Mouse (Mus musculus): ENCODE data around the gene Olfr370. TPM values are rescaled to one million over a fixed set of nuclear protein-coding genes. Genes with fewer than 3 reads are reported as not detected.

Gene Olfr370
- total RNA-seq, 2 experiments from 2014 or later, result not detected

DNA sequence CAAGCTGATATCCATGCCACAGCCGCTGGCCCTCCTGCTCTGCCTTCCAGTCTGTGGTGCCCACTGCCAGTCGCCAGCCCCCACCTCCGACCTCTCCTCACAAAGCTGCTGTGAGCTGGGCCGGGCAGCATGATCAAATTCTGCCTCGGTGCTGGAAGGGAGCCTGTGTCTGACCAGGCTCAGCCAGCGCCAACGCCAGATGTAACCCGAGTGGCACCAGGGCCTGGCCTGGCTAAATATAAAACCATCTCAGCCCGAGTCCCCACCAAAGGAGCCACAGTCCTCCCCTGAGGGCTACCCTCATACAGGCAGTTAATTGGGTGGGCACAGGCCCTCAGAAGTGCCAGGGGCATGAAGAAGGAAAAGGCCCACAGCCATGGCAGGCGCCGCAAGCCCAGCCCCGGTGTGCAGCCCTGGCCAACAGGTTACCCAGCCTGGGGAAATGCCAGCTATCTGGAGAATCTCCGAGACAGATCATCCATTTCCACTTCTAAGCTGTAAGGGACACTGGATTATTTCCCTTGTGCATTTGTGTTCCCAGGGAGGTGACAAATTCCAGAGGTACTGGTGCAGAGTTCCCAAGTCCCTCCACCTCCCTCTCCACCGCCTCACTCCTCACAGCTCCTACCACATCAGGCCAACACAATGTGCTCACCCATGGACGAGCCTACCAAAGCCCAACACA, 39.2 kb downstream of the Olfr370 start:
- DNase-seq, result peak; percentile 66
- intact Hi-C loops (cut with DNase I; ENCODE audit: low total_unique reads), result no loop called here

DNA sequence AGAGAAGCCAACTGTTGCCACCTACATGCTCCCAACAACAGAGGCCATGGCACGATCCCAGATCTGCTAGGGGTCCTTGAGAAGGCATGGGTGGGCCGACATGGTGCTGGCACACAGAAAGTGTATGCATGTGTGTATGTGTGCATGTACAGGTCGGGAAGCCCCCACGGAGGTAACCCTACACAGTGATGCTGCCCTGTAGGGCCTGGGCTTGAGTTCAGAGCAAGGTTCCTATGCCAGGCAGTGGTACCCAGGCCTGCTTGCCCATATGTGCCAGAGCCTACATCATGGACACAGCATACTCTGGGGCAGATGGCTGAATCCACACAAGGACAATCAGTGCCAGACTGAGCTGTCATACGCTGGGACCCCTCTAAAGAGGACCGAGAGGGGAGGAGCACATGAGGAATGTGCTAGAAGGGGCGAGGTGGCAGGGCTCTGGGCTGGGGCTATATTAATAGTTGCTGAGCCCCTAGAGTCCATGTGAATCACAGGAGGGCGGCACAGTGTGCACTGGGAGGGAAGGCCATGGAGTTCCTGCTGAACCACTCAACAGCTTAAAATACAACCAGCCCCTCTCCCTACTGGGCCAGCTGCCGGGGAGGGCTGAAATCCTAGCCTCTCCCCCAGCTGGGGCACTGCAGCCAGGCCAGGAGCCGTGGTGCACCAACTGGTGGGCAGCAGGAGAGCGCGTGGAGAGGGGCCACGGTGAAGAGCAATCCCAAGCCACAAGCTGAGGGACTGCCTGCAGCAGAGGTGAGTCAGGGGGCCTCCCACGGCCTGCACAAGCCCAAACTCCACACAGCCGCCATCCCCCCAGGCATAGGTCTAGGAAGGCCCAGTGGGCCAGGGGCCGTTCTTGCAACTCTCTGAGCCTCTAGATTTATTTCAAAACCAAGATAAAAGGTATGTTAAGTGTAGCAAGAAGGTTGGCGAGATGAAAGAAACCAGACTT, 40.3 kb downstream of the Olfr370 start:
- intact Hi-C loops (cut with DNase I; ENCODE audit: low total_unique reads), result no loop called here
- peak; percentile 67 for DNase-seq

DNA sequence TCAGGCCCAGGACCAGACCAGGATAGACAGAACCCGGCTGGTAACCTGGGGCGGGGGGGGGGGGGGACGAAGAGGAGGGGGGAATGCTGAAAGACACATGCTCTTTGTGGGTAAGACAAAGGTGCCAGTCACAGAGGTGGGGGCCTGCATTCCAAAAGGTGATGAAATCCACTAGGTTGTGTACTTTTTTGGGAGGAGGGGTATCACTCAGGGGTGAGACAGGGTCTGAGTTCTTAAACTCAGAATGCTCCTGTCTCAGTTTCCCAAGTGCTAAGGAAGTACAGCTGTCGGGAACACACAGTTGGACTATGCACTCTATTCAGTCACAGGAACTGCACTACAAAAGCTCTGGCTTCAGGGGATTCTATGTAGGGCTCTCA, 40.9 kb downstream of the Olfr370 start:
- no peak for DNase-seq

DNA sequence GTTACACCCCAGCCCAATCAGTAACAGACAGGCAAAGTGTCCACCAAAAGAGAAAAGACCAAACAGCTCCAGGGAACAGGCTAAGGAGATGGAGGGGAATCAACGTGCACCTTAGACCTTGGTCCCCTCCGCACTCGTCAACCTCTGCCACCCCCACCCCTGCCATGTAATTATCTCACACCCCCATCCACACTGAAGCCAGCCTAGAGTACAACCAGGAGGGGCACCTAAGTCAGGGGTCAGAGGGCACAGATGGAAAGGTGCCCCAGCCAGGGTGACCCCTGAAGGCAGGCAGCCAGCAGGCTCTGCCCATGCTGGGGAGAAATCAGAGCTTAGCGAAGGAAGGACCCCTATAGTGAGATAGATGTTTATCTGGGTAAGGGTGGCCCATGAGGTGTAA, 41.3 kb downstream of the Olfr370 start:
- DNase-seq, result no peak
- intact Hi-C loops (cut with DNase I; ENCODE audit: low total_unique reads), result no loop called here

More for the DNA sequence above, 40.9 kb downstream of the Olfr370 start:
- intact Hi-C loops (cut with DNase I; ENCODE audit: low total_unique reads), result no loop called here

DNA sequence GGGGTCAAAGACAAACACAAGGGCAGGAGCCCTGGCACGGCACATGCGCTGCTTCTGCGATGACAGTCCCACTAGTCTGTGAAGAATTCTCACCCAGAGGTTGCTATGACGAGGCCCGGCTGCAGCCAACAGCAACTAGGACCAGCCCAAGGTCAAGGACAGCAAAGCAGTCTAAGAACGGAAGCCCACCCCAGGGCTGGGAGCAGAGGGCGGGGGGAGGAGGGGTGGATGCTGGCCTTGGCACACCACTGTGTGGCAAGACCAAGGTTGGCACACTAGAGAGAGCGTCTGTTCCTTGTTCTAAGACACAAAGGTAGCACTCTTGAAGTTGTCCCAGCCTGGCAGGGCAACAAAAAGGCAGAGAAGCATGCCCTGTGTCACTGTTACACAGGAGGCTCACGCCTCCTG, 41.8 kb downstream of the Olfr370 start:
- intact Hi-C loops (cut with DNase I; ENCODE audit: low total_unique reads), result no loop called here
- DNase-seq, result no peak

DNA sequence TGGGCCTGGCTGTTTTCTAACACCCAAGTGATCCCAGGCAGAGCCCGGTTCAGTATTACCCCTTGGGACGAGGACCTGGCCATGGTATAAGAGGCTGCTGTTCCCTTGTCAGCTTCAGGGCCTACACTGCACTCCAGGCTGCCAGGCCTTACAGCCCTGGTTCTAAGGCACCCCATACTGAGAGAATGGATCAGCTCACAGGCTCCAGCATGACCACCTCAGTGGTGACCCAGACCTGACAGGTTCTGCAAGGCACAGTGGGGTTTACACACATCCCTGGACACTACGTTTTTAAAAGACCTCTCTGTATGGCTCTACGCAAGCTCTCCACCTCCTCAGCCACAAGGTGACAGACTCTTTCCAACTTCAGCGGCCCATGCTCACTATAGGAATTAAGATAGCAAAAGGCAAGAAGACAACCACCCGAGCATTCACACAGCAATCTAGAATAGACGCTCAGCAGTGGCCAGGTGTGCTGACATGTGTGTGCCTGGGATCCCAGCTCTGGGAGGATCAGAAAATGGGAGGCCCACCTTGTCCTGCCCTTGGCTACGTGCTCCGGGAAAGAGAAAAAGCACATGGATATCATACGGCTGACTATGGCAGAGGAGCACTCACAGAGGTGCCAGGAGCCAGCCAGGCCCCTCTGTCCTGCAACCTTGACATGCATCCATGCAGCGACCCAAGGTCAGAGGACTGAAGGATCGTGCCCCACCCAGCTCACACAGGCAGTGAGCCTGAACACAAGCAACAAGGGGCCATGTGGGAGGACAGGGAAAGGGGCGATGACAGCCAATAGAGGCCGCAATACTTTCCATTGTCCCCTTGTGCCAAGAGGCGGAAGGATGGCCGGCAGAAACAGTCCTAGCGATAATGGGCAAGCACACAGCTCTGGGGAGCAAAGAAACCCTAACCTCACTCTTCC, 42.8 kb downstream of the Olfr370 start:
- DNase-seq, result no peak
- intact Hi-C loops (cut with DNase I; ENCODE audit: low total_unique reads), result no loop called here

DNA sequence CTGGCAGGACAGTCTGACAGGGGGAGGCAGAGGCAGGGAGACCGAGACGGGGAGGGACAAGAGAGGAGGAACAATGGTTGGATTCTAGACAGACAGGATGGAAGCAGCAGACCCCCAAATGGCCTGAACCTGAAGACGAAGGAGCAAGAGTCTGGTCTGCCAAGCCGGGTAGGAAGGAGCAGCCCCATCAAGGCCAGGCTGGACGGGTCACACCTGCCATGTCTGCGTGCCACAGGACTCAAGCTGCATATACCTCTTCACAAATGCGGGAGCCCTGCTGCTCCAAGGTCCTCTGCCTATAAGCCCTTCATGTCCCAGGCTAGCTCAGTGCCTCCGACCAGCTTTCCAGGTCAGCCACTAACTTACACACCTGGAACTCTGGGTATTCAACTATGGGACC, 44.1 kb downstream of the Olfr370 start:
- intact Hi-C loops (cut with DNase I; ENCODE audit: low total_unique reads), result no loop called here
- no peak for DNase-seq

DNA sequence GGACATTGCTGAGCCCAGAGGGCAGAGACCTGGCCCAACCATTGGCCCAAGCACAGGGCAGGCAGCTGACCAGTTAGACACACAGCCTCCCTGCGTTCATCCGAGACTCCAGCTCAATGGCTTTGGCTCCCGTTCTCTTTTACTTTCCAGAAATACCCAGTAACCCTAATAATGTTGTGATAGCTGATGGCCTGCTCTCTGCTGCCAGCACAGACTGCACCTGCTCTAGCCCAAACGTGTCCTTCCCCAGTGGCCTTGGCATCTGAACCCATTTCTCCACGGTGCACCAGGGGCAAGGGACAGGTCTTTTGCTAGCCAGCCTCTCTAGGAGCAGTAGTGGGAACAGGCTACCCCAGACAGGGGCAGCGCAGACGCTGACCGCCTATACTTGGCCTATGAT, 45.2 kb downstream of the Olfr370 start:
- DNase-seq, result no peak
- intact Hi-C loops (cut with DNase I; ENCODE audit: low total_unique reads), result no loop called here

DNA sequence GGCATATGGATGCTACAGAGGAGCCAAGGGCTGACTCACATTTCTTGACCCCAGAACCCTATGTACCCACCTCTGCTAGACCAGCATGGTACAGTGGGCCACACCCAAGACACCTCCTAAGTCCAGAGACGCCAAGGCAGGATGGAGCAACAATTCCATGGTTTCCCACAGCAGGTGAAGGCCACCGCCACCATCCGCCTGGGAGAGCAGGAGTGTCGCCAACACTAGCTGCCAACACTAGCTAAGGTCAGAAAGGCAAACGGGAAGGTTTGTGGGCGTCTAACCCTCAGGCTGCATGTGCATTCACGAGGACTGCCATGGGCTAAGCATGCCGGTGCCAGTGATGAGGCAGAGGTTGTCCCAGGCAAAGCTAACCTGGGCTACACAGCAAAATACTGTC, 46.6 kb downstream of the Olfr370 start:
- intact Hi-C loops (cut with DNase I; ENCODE audit: low total_unique reads), result no loop called here
- peak; percentile 2 for DNase-seq

DNA sequence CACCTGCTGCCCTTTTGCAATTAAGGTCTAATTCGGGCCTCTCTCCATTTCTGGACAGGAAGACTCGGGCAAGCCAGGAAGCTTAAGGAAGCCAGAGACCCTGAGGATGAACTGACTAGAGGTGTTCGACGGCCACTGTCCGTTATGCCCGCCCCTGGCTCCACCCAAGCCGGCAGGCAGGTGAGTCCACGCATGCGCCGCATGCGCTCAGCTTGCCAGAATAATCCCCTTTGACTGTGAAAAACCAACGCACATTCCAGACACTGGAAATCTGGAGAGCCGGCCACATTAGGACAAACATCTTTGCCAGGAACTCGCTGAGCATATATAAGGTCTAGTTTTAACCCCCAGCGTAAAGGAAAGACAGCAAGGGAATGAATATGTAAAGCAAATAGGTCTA, 47.7 kb downstream of the Olfr370 start:
- no peak for DNase-seq
- intact Hi-C loops (cut with DNase I; ENCODE audit: low total_unique reads), result no loop called here

DNA sequence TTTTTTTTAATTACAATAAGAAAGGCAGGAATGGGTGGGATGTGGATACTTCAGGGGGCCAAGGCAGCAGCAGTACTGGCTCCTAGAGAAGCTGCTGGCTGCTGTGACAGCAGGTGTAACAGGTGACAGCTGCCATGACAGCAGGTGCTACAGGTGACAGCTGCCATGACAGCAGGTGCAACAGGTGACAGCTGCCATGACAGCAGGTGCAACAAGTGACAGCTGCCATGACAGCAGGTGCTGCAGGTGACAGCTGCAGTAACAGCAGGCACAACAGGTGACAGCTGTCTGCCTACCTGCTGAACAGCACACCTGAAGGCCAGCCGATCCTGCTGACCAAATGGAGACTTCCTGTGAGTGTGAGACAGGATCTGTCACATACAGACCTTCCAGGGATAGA, 49.2 kb downstream of the Olfr370 start:
- DNase-seq, result no peak
- intact Hi-C loops (cut with DNase I; ENCODE audit: low total_unique reads), result no loop called here

DNA sequence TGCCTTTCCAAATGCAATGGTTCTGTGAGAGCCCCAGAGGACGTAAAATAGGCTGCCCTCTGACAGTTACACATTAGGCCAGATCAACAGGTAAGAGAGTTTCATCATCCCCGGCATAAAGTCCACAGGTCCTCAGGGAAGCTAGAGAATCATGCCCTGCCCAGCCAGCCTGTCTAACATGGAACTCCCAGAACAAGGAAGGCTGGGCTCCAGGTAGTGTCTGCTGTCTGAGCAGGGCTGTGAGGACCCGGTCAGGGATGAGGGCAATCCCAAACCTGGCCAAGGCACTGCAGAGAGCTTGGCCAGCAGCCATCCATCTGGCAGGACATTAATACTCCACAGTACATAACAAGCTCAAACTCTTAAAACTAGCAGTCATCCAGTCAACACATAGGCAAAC, 49.8 kb downstream of the Olfr370 start:
- intact Hi-C loops (cut with DNase I; ENCODE audit: low total_unique reads), result no loop called here
- no peak for DNase-seq

DNA sequence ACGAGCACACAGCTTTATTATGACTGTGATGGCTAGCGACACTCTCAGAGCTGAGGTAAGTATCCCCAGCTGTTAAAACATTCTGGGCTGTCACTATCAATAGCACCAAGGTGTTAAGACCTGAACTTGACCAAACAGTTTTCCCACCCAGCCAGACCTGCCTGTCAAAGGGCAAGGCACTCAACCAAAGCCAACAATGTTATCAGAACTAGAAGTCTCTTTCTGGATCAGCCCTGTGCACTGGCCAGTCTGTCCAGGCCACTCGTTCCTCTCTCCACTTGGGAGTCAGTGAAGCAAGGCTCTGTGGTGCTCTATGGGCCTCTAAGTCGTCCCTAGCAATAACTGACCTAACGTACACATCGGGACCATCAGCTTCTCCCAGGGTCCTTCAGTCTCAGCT, 52.1 kb downstream of the Olfr370 start:
- no peak for DNase-seq
- intact Hi-C loops (cut with DNase I; ENCODE audit: low total_unique reads), result no loop called here

DNA sequence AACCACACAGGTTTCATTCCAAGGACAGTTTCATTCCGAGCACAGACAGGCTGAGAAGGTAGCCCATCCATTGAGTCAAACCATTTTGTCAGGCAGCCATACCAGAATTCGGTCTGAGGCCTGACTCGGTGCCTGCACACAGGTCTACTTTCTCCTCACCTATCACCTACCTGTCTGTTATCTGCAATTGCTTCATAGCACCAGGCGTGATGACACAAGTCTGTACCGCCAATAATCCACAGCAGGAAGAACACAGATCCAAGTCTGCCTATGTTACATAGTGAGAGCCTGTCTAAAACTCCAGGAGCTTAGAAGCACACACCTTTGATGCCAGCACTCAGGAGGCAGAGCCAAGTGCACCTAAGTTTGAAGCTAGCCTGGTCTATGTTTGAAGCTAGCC, 53.3 kb downstream of the Olfr370 start:
- intact Hi-C loops (cut with DNase I; ENCODE audit: low total_unique reads), result no loop called here
- DNase-seq, result no peak

DNA sequence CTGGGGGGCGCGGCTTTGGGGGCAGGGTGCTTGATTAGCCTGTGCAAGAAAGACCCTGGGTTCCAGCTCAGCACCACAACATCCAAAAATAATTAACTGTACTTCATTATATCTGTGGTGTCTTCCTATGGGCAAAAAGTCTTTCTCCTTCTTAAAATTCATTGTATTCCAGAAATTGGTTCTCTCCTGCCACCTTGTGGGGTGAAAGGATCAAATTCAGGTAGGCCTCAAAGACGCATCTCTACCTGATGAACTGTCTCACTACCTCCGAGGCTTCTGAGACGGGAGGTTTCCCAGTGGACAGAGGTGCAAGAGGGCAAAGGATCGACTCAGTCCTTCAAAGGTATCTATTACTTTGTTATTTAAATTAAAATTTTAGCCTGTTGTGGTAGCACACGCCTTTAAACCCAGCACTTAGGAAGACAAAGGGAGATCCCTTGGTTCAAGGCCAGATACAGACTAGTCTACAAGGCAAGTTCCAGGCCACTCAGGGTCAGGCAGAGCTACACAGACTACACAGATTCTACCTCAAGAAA, 55.0 kb downstream of the Olfr370 start:
- intact Hi-C loops (cut with DNase I; ENCODE audit: low total_unique reads), result no loop called here
- no peak for DNase-seq

DNA sequence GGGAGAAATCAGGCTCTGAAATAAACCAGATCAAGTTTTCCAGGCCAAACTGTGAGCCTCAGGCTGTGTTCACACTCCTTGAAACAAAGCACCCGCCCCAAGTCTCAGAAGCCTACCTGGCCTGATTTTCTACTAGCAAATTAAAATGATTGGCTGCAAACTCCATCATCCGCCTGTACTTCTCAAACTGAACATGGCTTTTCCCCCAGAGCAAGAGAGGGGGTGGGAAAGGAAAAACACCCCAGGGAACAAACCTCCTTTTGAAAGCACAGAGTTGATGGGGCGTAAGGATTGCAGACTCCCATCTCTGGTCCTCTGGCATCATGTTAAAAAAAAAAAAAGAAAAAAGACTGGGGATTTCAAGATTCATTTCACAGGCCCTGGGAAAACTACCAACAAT, 57.1 kb downstream of the Olfr370 start:
- intact Hi-C loops (cut with DNase I; ENCODE audit: low total_unique reads), result no loop called here
- no peak for DNase-seq

DNA sequence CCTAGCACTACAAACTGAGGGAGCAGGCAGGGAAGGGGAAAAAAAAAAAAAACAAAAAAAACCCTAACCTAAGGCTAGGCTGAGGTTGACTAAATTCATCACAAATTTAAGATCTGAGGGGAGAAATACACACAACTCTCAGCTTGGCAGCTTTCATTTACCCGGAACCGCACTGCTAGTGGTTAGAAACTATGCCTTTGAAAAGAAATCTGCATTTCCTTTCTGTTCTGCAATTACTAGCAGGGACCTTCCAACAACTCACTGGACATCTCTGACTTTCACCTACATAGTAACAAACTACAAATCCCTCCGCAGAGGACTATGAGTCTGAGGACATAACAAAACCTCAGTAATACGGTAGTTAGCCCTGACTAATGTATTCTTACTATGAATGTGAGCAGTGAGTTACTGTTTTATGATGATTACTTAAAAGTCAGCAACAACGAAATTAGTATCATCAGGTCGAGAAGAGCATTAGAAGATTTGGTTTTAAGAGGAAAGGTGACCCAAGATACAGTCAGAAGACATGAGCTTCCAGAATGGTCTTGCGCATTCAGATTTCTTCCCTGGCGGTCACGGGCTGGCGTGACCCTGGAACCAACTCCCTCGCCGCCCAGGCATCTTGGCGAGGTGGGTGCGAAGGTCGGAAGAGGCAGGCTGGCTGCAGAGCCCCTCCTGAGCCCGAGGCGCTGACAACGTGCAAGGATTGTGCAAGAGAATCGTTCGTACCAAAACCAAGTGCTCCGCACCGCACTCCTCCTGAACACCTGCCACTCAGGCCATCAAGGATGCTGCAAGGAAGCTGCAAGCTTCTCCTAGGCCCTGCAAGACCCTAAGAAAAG, 58.0 kb downstream of the Olfr370 start:
- intact Hi-C loops (cut with DNase I; ENCODE audit: low total_unique reads), result no loop called here
- DNase-seq, result no peak

DNA sequence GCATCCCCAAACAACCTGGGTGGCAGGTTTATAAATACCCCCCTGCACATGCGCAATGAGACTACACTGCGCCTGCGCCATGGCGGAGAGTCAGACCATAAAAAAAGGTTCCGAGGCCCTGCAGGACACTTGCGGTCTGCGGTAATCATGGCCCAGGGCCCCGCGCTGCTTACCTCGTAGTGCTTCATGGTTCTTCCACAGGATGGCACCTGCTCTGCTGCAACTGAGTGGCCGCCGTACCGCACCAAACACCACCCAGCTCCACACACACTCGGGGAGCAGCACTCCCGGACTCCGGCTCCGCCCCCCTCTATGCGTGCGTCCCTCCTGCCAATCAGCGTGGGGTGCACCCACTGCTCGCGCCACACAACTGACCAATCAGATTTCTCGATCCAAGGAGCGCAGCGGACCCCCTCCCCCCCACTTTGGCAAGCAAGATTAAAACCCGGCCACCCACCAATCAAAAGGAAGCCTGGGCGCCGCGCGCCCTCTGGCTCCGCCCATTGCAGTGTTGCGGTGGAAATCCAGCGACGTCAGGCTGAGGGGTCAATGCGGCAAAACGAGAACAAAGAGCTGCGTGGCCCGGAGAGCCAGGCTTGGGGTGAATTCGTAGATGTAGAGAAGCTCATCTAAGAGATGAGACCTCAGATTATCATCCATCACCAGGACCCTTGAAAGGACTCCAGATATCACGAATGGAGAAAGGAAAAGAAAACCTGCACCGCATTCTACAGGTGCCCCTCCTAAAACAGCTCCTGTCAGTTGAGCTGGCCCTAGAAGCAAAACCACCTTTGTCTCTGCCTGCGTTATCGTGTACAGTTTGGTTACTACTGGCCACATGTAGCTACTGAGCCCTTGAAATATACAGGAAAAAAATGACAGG, 58.8 kb downstream of the Olfr370 start:
- intact Hi-C loops (cut with DNase I; ENCODE audit: low total_unique reads), result no loop called here
- peak; percentile 96 for DNase-seq
